Mouse (Mus musculus): ENCODE measurements around the gene Tnfrsf19.

DNA sequence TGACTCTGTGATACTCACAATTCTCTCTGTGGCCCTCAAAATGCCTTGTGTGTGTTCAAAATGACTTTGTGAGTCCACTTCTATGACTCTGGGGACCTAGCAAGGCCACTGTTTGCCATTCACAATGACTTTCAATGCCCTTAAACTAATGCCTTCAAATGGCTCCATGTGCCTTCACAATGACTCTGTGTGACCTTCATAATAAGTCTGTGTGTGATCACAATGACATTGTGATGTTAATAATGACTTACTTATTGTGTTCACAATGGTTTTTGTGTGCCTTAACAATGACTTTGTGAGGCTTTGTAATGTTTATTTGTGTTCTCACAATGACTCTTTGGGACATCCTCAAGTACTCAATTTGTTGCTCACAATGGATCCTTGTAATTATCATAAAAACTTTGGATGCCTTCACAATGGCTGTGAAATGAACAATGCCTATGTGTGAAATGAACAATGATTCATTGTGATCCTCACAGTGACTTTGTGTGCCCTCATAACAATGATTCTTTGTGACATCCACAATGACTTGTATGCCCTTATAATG lies 88.6 kb downstream of the Tnfrsf19 start:
- no peak for TF ChIP-seq CTCF (IDR thresholded peaks at IDR 0.05; ENCODE audit: low read depth, low read length)
- no peak for TF ChIP-seq GATA2 (IDR thresholded peaks at IDR 0.05; ENCODE audit: borderline replicate concordance, low read depth, low read length)

Measured in G1E (cell line).